Mouse (Mus musculus): ENCODE results near the gene Bmp2k. TPM values are rescaled to one million over a fixed set of nuclear protein-coding genes. Genes with fewer than 3 reads are reported as not detected.

Bmp2k gene
- polyA plus RNA-seq (2012; ENCODE audit: insufficient read depth, low replicate concordance), result 11.6 and 15.5 TPM in 2 replicates

DNA sequence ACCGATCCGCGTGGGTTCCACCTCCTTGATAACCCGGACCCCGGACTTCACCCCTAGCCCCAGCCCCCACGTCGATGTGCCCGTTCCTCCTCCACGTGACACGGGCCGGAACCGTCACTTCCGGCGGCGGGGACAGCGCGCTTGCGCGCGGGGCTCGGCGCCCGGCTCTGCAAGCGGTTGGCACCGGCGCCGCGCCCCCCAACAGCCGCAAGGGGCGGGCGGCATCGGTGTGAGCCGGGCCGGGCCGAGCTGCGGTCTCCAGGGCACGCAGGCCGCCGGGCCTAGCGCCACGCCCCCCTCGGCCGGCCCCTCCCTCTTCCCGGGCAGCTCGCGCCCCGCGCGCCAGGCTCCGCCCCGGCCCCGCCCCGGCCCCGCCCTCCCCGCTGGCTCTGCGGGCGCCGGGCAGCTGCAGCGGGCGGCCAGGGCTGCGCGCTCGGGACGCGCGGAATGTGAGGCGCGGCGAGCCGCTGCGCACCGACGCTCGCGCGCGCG is at the start of gene Bmp2k:
TSS of gene Bmp2k (plus strand) at position 380 of the 492 bp plus-strand sequence.
- no peaks in the 10 kb centered on the region for H3K27me3 ChIP-seq (replicated peaks)
- H3K36me3 ChIP-seq (replicated peaks; ENCODE audit: low read length), result peaks cover 40% of the 10 kb centered on the region
- TF ChIP-seq FLI1 (IDR thresholded peaks at IDR 0.05; ENCODE audit: low read length) (peak; percentile 61; the same call in 1 of the 2 replicates), GATA1 (IDR thresholded peaks at IDR 0.05; ENCODE audit: borderline replicate concordance, low read length) (no peak)
- H3K9me3 ChIP-seq, result no peaks in the 10 kb centered on the region
- H3K4me3 ChIP-seq (replicated peaks), result peak within 1 kb of the TSS; percentile 98
- peaks cover 70% of the 10 kb centered on the region for H3K4me1 ChIP-seq

DNA sequence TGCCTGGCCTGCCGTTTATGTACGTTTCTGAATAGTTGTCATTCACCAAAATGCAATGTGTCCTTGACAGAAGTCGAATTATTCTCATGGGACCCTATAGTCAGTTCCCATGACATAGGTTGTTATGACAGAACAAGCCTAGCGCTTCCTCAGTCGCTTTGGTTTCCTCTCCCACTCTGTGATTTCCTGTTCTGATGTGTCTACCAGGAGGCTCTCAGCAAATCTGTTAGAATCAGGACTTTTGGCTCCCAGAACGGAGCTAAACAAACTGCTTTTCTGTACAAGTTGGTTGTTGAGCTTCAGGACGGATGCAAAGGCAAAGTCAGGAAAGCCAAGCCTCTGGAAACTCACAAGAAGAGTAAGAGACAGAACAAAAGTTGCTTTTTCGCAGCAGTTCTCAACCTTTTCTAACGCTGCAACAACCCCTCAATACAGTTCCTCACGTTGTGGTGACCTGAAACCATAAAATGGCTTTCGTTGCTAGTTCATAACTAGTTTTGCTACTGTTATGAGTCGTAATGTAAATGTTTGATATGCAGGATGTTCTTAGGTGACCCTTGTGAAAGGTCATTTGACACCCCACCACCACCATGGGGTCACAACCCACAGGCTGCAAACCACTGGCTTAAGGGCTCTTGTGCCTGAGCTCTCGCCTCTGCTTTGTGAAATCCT is 48.5 kb upstream of the Bmp2k start:
- no peaks in the 10 kb centered on the region for H3K27me3 ChIP-seq (replicated peaks)
- H3K36me3 ChIP-seq (replicated peaks; ENCODE audit: low read length), result peaks cover 10% of the 10 kb centered on the region
- TF ChIP-seq GATA1 (IDR thresholded peaks at IDR 0.05; ENCODE audit: borderline replicate concordance, low read length) (no peak), FLI1 (IDR thresholded peaks at IDR 0.05; ENCODE audit: low read length) (no peak)
- H3K4me1 ChIP-seq, result peaks cover 66% of the 10 kb centered on the region
- H3K9me3 ChIP-seq, result no peaks in the 10 kb centered on the region
- no peak overlapping the region for H3K4me3 ChIP-seq (replicated peaks)

DNA sequence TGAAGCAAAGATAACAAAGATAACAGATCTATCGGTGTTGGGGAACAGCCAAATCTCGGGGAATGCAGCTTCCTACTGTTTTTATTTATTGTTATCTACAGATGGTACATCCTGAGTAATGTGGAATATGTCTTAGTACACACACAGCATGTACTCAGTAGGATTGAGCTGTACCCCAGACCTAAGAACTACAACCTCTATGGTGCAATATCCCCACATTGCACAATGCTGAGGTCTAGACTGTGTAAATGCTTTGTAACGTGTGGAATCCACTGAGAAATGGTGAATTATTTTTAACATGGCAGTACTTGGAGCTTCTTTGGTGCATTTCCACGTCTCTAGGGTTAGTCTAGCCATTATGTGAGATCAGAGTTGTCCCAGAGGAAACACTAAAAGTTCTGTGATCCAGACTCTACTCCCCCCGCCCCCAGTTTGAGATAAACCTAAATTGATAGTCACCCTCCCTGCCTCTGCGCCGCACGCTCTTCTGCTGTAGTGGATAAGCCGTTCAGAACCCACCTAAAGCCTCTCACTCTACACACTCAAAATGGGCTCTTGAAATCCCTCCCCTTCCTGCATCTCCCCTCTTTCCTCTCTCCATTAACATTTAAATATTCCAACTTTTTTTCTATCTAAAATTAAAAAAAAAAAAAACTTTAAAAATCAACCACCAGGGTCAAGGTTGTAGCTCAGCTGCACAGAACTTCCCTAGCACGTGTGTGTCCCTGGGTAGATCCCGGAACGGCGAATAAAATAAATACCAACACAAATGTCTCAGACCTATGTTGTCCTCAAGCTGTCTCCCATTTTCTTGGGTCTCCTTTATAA is 47.4 kb upstream of the Bmp2k start:
- Histone ChIP-seq H3K4me1 (peaks cover 71% of the 10 kb centered on the region), H3K4me3 (replicated peaks) (peak overlapping the region; percentile 46), H3K9me3 (no peaks in the 10 kb centered on the region), H3K36me3 (replicated peaks; ENCODE audit: low read length) (peaks cover 9% of the 10 kb centered on the region), H3K27me3 (replicated peaks) (no peaks in the 10 kb centered on the region)
- TF ChIP-seq FLI1 (IDR thresholded peaks at IDR 0.05; ENCODE audit: low read length), result no peak
- no peak for TF ChIP-seq GATA1 (IDR thresholded peaks at IDR 0.05; ENCODE audit: borderline replicate concordance, low read length)

DNA sequence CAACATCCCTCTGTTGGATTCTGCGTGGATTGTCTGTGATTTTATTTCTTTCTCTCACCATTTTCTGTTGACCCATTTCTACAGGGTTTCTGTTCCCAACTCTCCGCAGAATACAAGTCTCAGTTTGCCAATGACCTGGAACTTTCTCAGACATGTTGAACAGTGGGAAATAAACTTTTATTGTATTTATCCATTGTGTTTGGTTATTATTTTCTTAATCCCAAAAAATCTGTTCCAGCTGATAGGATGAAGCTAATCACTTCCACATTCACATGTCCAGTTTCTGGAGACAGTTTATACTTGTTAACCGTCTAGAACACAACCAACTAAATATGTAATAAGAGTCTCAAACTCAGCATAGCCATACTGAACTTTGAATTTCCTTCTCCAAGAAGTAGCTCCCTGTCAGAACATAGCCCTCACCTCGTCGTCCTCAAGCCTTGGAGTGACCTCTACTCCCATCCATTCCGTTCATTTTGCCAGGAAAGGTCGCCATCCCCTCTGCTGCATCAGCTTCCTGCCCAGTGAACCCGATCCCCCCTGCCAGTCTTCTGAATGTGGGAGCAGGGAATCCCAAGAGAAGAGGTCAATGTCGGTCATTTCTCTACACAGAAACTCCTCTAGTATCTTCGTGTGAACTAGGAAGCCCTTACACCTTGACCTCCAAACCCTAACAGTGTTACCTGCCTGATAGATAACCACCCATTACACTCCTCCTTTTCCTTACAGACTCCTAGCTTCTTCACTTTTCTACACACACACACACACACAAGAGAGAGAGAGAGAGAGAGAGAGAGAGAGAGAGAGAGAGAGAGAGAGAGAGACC is 46.6 kb upstream of the Bmp2k start:
- peak overlapping the region; percentile 88 for H3K4me3 ChIP-seq (replicated peaks)
- TF ChIP-seq FLI1 (IDR thresholded peaks at IDR 0.05; ENCODE audit: low read length), result no peak
- TF ChIP-seq GATA1 (IDR thresholded peaks at IDR 0.05; ENCODE audit: borderline replicate concordance, low read length), result no peak
- peaks cover 2% of the 10 kb centered on the region for H3K36me3 ChIP-seq (replicated peaks; ENCODE audit: low read length)
- H3K27me3 ChIP-seq (replicated peaks), result no peaks in the 10 kb centered on the region
- H3K4me1 ChIP-seq, result peaks cover 75% of the 10 kb centered on the region
- H3K9me3 ChIP-seq, result no peaks in the 10 kb centered on the region

DNA sequence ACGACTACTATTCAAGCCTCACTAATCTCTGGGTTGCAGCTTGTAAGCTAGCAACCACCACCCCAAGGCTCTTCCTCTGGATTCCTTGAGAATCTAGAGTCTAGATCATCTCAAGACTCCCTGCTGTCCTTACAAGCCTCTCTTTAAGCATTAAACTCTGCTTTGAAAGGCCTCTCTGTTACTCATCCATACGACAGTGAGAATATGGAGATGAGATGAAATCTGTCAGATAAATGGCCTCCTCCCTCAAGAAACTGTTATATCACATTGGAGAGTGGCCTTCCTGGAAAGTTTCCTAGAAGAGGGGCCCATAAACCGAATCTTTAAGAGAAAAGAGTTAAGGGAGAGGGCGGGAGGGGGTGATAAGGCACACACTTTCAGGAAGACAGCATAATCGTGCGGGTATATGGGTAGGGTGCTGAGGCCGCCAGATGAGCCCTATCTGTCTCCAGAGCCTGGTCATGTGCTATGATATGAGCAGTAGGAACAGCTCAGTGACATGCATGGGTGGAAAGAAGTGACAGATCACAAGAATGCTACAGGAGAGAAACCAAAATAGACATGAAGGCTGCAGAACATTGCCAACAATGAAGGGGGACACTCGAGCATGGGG is 45.9 kb upstream of the Bmp2k start:
- Histone ChIP-seq H3K4me3 (replicated peaks) (peak overlapping the region; percentile 84), H3K4me1 (peaks cover 80% of the 10 kb centered on the region), H3K27me3 (replicated peaks) (no peaks in the 10 kb centered on the region), H3K36me3 (replicated peaks; ENCODE audit: low read length) (peaks cover 2% of the 10 kb centered on the region), H3K9me3 (no peaks in the 10 kb centered on the region)
- TF ChIP-seq GATA1 (IDR thresholded peaks at IDR 0.05; ENCODE audit: borderline replicate concordance, low read length) (no peak; the same call in 2 of the 3 replicates), FLI1 (IDR thresholded peaks at IDR 0.05; ENCODE audit: low read length) (no peak)

DNA sequence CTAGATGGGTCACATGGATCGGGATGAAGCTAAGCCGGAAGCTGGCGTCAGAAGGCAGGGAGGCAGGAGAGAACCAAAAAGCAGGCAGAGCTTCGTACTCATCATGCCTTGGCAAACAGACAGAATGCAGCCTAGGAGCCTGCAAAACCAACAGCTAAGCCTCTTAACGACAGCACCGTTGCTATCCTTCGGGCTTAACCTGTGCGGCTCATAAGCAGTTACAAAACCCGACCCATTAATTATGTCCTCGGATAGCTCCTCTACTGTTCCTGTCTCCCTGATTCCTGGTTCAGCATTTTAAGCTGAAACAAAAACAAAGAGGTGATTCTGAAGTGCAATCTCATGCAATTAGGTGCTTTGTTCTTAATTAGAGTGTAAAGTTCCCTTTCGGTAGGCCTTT is 43.4 kb upstream of the Bmp2k start:
- Histone ChIP-seq H3K27me3 (replicated peaks) (no peaks in the 10 kb centered on the region), H3K36me3 (replicated peaks; ENCODE audit: low read length) (no peaks in the 10 kb centered on the region), H3K9me3 (no peaks in the 10 kb centered on the region), H3K4me3 (replicated peaks) (no peak overlapping the region), H3K4me1 (peaks cover 80% of the 10 kb centered on the region)
- TF ChIP-seq FLI1 (IDR thresholded peaks at IDR 0.05; ENCODE audit: low read length) (no peak), GATA1 (IDR thresholded peaks at IDR 0.05; ENCODE audit: borderline replicate concordance, low read length) (no peak)

DNA sequence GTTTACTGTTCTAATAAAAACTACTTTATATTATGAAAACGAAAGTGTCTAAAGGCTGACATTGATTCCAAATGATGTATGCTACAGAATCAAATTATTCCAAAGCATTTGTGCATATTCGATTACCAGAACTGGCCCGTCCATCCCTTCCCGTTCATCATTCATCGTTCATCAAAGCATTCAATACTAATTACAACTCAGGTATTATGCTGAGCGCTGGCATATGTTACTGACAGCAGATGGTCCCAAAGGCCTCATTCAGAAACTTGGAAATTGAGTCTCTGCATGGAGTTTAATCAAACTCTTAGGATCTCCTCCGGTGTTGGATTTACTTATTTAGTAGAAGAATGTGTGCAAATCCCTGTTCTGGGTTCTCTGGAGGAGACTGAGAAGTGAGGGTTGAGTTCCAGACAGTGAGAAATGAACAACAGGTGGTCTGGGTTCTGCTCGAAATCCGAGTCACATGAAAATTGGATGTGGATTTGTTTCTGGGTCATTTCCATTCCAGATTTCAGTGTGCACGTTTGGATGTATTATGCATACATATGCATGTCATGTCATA is 42.9 kb upstream of the Bmp2k start:
- Histone ChIP-seq H3K27me3 (replicated peaks) (no peaks in the 10 kb centered on the region), H3K4me1 (peaks cover 80% of the 10 kb centered on the region), H3K9me3 (no peaks in the 10 kb centered on the region), H3K4me3 (replicated peaks) (no peak overlapping the region), H3K36me3 (replicated peaks; ENCODE audit: low read length) (no peaks in the 10 kb centered on the region)
- TF ChIP-seq GATA1 (IDR thresholded peaks at IDR 0.05; ENCODE audit: borderline replicate concordance, low read length), result no peak

DNA sequence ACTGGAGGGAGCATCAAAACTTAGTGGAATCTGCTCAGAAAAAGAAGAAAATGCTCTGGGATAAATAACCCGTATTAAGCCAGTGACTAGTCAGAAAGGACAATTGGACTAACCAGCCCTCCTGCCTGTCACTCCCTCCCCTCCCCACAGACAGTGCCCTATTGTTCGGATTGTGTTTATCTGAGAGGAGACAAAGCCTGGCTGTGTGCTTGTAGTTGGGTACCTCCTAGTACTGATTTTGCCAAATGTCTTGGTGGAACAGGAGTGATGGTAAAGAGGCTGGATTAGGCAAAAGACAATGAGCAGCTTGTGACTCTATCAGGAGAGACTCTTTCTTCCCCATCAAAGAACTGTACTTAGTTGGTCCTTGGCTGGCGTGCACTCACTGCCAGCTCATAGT is 40.6 kb upstream of the Bmp2k start:
- TF ChIP-seq FLI1 (IDR thresholded peaks at IDR 0.05; ENCODE audit: low read length) (no peak), GATA1 (IDR thresholded peaks at IDR 0.05; ENCODE audit: borderline replicate concordance, low read length) (no peak)
- Histone ChIP-seq H3K9me3 (no peaks in the 10 kb centered on the region), H3K36me3 (replicated peaks; ENCODE audit: low read length) (no peaks in the 10 kb centered on the region), H3K27me3 (replicated peaks) (no peaks in the 10 kb centered on the region), H3K4me1 (peaks cover 73% of the 10 kb centered on the region), H3K4me3 (replicated peaks) (no peak overlapping the region)

DNA sequence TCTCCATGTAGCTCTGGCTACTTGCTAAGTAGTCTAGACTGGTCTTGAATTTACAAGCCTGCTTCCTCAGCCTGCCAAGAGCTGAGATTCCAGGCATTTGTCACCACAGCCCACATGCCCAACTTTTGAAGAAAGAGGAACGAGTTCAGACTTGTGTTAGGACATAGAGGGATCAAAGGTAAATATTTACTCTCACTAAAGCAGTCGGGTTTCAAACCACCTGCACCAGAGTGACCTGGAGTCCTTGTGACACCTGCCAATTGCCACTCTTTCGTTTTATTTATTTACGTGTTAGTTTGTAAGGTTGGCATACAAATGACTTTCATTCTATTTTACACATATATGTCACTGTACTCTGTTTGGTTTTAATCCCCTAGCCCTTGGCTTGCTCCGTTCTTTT is 36.4 kb upstream of the Bmp2k start:
- no peaks in the 10 kb centered on the region for H3K36me3 ChIP-seq (replicated peaks; ENCODE audit: low read length)
- H3K9me3 ChIP-seq, result no peaks in the 10 kb centered on the region
- TF ChIP-seq GATA1 (IDR thresholded peaks at IDR 0.05; ENCODE audit: borderline replicate concordance, low read length), result no peak
- TF ChIP-seq FLI1 (IDR thresholded peaks at IDR 0.05; ENCODE audit: low read length), result no peak
- peaks cover 62% of the 10 kb centered on the region for H3K4me1 ChIP-seq
- H3K4me3 ChIP-seq (replicated peaks), result no peak overlapping the region
- no peaks in the 10 kb centered on the region for H3K27me3 ChIP-seq (replicated peaks)

All from megakaryocyte, embryonic 14.5 days (primary cell).